Mouse (Mus musculus) stomach, embryonic 15.5 days (tissue): Measurements from ENCODE around the gene Coch. TPM values are rescaled to one million over a fixed set of nuclear protein-coding genes. Genes with fewer than 3 reads are reported as not detected.
"Not testable (repeated sequence)": the region's sequence is repeated elsewhere in the genome, so short reads cannot be mapped to it uniquely, and the experiment has no call there.

ENCODE experiments used
- ATAC-seq: fragments of 200-750 bp; cut with Nextera tagmentation; 2 replicates; pipeline ENCODE4 v1.8.0; 2017; ENCODE audit warnings: low read depth, moderate number of reproducible peaks, moderate TSS enrichment; ENCODE audit not compliant: insufficient read depth, low FRiP score
- H3K27ac ChIP-seq: fragments of 300-500 bp; sonication (generic); 2 replicates; pipeline ENCODE4 v1.5.1; 2015; ENCODE audit warnings: mild to moderate bottlenecking, inconsistent platforms
- H3K27me3 ChIP-seq: fragments of 300-500 bp; sonication (generic); replicated peaks from 2 replicates; pipeline ENCODE4 v1.6.1; 2015; ENCODE audit warnings: inconsistent platforms
- H3K36me3 ChIP-seq: fragments of 300-500 bp; sonication (generic); 2 replicates; pipeline ENCODE4 v1.6.1; 2015; ENCODE audit warnings: inconsistent platforms
- H3K4me1 ChIP-seq: fragments of 300-500 bp; sonication (generic); 2 replicates; pipeline ENCODE4 v1.6.1; 2015; ENCODE audit warnings: inconsistent platforms
- H3K4me2 ChIP-seq: fragments of 300-500 bp; sonication (generic); 2 replicates; pipeline ENCODE4 v1.6.1; 2015; ENCODE audit warnings: mild to moderate bottlenecking, inconsistent platforms
- H3K4me3 ChIP-seq: fragments of 300-500 bp; sonication (generic); replicated peaks from 2 replicates; pipeline ENCODE4 v1.5.1; 2015; ENCODE audit warnings: inconsistent platforms
- H3K9ac ChIP-seq: fragments of 300-500 bp; sonication (generic); 2 replicates; pipeline ENCODE4 v1.6.1; 2015; ENCODE audit warnings: inconsistent platforms
- H3K9me3 ChIP-seq: fragments of 300-500 bp; sonication (generic); 2 replicates; pipeline ENCODE4 v1.6.1; 2016; ENCODE audit warnings: inconsistent platforms
- WGBS: fragments of 180-500 bp; shearing (Covaris S2); methylation state at CpG from one replicate; pipeline ENCODE4 v1.1.7; 2015; 5-methylcytosine and 5-hydroxymethylcytosine counted together
- polyA plus RNA-seq: library from polyadenylated mRNA; unstranded; fragments of >200 nt; fragmentation: Nextera tagmentation; extraction: Ambion mirVana; gene quantifications from 2 replicates; pipeline ENCODE4 v1.2.1, GENCODE M21; 2015

Coch gene
- 2.4 and 3.3 TPM in 2 replicates for polyA plus RNA-seq

DNA sequence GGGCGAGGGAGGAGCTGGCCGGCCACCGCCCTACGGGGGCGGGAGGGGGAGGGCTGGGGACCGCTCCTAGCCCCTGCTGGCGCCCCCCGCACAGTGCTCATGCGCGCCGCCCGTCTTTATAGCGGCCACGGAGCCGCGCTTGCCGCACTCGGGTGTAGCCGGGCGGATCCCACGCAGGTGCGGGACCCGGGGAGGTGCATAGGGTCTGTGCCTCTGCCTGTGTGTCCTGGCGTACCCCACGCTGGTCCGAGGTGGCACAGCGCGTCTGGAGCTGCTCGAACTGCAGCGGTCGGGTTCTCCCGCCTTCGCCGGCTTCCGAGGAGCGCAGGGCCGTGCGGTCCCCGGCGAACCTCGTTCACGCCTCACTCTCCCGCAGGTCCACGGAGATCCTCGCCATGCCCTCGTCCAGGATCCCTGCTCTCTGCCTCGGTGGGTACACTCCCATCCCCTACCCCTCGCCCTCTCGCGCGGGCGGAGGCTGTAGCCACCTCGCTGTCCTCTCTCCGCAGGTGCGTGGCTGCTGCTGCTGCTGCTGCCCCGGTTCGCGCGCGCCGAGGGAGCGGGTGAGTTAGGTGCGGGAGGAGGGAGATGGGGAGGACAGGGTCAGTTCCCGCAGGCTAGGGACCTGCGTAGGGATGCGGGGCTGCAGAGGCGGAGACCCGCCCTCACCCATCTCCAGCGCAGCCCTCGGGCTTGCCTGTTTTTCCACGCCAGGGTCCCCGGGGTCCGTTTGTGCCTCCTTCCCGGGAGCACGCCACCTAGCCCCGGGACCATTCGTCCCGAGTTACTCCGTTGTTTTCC lies at the start of gene Coch:
TSS of gene Coch (plus strand) at position 113 of the 801 bp plus-strand sequence.
- peak within 1 kb of the TSS; percentile 99 for H3K4me2 ChIP-seq
- peaks cover 38% of the 10 kb centered on the region for H3K27me3 ChIP-seq
- peak; percentile 39; the same call in 1 of the 2 replicates for ATAC-seq
- WGBS: under 1% methylated on average over 75 of the region's 79 CpGs
- H3K4me1 ChIP-seq: peaks cover 13% of the 10 kb centered on the region
- no peaks in the 10 kb centered on the region for H3K9me3 ChIP-seq
- H3K27ac ChIP-seq: no peak within 1 kb of the TSS
- peak within 1 kb of the TSS; percentile 22 for H3K9ac ChIP-seq
- H3K36me3 ChIP-seq: no peaks in the 10 kb centered on the region
- H3K4me3 ChIP-seq: peak within 1 kb of the TSS; percentile 57

DNA sequence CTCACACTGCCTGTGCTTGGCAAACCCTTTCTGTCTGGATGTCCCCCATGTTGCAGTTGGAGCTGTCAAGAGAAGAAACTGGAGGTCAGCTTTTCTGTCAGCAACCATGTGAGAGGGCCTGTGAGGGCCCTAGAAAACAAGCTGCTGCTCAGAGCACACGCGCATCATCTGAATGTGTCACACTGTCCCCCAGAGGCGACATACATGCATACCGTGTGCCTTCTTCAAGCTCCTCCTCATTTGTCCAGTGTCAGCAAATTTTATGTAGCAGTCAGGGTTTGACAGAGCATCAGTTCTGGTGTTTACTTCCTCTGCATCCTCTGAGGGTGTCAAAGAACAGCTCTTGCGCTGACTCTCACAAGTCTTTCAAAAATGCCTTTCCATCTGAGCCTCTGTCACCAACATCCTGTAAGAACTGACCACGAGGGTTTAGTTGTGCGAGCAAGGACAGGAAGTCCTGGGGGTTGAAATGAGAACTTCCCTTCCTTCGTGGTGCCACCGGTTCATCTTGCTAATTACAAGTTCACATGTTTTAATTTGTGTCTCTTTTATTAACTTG lies 49.7 kb upstream of the Coch start:
- Histone ChIP-seq H3K4me3 (no peak overlapping the region), H3K36me3 (no peaks in the 10 kb centered on the region), H3K4me2 (no peak overlapping the region), H3K9me3 (no peaks in the 10 kb centered on the region), H3K9ac (no peak overlapping the region), H3K4me1 (no peaks in the 10 kb centered on the region), H3K27ac (no peak overlapping the region), H3K27me3 (no peaks in the 10 kb centered on the region)
- WGBS: 73% methylated on average over 9 of the region's 9 CpGs
- no peak for ATAC-seq

DNA sequence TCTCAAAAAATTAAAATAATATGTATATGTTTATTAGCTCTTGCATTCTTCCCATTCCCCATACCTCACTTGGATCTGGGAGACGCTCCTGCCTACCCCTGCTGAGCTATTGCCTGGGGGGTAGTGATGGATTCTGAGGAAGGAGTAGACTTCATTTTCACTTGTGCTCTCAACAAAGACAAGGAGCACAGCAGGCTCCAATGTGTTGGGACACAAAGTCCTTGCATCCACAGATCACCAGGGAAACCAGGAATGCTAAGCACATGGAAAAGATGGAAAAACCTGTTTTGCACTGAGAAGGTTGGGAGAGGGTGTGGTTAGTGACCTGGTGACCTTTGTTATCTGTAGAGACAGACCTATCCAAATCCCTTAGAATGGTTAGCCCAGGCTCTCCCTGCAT lies 38.1 kb upstream of the Coch start:
- H3K4me1 ChIP-seq: no peaks in the 10 kb centered on the region
- H3K9me3 ChIP-seq: no peaks in the 10 kb centered on the region
- no peak for ATAC-seq
- H3K27ac ChIP-seq: no peak overlapping the region
- H3K9ac ChIP-seq: no peak overlapping the region
- H3K36me3 ChIP-seq: no peaks in the 10 kb centered on the region
- H3K4me3 ChIP-seq: no peak overlapping the region
- 65% methylated on average over 1 of the region's 1 CpGs for WGBS
- H3K4me2 ChIP-seq: no peak overlapping the region
- H3K27me3 ChIP-seq: no peaks in the 10 kb centered on the region

DNA sequence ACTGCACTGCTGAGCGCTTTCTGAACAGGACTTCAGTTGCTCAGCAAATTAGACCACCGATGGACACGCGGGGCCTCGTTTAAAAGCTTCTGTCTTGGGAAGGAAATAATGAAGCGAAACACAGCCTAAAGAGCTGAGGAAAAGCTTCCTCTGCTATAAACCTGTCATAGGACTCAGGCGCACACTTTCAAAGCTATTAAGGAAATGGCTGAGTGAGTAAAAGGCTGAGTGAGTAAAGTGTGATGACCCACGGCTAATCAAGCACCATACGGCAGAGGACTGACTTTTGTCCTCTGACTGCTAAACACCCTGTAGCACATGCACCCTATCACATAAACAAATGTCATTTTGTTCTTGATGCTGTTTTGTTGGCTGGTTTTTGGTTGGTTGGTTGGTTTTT lies 31.7 kb upstream of the Coch start:
- Histone ChIP-seq H3K27ac (no peak overlapping the region), H3K9me3 (no peaks in the 10 kb centered on the region), H3K4me1 (no peaks in the 10 kb centered on the region), H3K27me3 (no peaks in the 10 kb centered on the region), H3K4me3 (no peak overlapping the region), H3K9ac (no peak overlapping the region), H3K36me3 (no peaks in the 10 kb centered on the region), H3K4me2 (no peak overlapping the region)
- ATAC-seq: no peak
- WGBS: 60% methylated on average over 9 of the region's 9 CpGs

DNA sequence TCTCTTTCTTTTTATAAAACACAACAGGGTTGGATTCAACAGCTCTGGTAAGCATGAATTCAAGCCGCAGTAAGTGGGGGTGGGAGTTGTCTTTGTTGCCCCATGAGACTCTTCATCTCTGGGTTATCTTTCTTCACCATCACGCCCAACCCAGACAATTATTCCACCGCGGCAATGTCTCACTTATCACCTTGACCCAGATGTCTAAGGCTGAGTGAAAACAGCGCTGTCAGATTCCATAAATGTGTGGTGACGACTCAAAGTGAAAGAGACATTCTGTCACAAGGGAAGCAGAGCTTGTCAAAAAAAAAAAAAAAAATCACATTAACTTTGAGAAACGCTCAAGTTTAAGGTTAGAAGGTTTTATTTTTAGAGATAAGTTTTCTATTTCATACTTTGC lies 25.9 kb upstream of the Coch start:
- H3K27ac ChIP-seq: no peak overlapping the region
- H3K9me3 ChIP-seq: no peaks in the 10 kb centered on the region
- no peaks in the 10 kb centered on the region for H3K36me3 ChIP-seq
- WGBS: 69% methylated on average over 7 of the region's 7 CpGs
- H3K27me3 ChIP-seq: no peaks in the 10 kb centered on the region
- no peaks in the 10 kb centered on the region for H3K4me1 ChIP-seq
- H3K4me3 ChIP-seq: no peak overlapping the region
- no peak overlapping the region for H3K9ac ChIP-seq
- H3K4me2 ChIP-seq: no peak overlapping the region
- no peak for ATAC-seq

DNA sequence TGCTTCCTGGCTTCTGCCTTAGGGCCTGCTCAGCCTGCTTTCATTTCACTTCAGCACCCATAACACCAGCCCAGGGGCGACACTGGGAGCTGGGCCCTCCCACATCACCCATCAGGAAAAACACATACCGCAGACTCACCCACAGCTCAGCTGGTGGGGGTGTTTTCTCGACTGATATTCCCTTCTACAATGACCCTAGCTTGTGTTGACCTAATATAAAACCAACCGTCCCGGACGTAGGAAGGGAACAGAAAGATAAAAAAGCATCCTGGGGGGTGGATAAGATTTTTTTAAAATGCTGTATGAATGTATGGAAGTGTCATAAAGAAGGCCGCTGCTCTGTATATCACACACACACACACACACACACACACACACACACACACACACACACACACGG lies 23.7 kb upstream of the Coch start:
- H3K4me3 ChIP-seq: no peak overlapping the region
- H3K9me3 ChIP-seq: no peaks in the 10 kb centered on the region
- H3K27me3 ChIP-seq: no peaks in the 10 kb centered on the region
- H3K27ac ChIP-seq: no peak overlapping the region
- no peak for ATAC-seq
- no peaks in the 10 kb centered on the region for H3K4me1 ChIP-seq
- WGBS: 84% methylated on average over 8 of the region's 8 CpGs
- no peak overlapping the region for H3K9ac ChIP-seq
- H3K36me3 ChIP-seq: no peaks in the 10 kb centered on the region
- no peak overlapping the region for H3K4me2 ChIP-seq

DNA sequence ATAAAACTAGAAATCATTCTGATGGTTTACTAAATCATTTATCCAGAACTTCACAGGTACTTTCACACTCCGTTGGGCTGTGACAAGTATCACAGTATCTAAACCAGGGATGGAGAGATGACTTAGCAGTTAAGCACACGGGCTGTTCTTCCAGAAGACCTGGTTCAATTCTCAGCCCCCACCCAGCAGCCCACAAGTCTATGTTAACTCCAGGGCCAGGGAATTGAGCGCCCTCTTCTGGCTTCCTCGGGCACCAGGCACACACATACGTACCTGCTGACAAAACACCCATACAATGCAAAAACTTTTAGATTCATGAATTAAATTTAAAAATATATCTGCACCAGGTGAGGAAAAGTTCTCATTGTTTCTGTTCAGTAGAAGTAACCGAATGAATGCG lies 23.2 kb upstream of the Coch start:
- Histone ChIP-seq H3K4me1 (no peaks in the 10 kb centered on the region), H3K4me3 (no peak overlapping the region), H3K27ac (no peak overlapping the region), H3K4me2 (no peak overlapping the region), H3K9me3 (no peaks in the 10 kb centered on the region), H3K9ac (no peak overlapping the region), H3K36me3 (no peaks in the 10 kb centered on the region), H3K27me3 (no peaks in the 10 kb centered on the region)
- ATAC-seq: no peak
- 68% methylated on average over 7 of the region's 7 CpGs for WGBS

DNA sequence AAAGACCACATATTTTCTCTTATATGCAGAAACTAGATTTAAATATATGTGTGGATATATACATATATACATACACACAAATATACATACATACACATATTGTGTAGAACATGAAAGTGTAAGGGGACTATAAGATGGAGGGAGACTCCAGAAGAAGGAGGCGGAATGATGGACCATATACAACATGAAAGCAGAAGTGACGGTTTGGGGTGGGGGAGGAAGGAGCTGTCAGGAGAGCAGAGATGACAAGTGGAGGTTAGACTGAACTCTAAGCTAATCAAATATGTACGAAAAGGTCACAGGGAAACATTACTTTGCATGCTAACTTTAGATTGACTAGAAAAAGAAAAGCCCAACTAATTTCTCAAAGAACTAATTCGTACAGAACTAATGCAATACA lies 20.5 kb upstream of the Coch start:
- Histone ChIP-seq H3K4me1 (no peaks in the 10 kb centered on the region), H3K27me3 (no peaks in the 10 kb centered on the region), H3K4me2 (no peak overlapping the region), H3K36me3 (no peaks in the 10 kb centered on the region), H3K4me3 (no peak overlapping the region), H3K9ac (no peak overlapping the region), H3K9me3 (no peaks in the 10 kb centered on the region), H3K27ac (no peak overlapping the region)
- ATAC-seq: no peak
- WGBS: 70% methylated on average over 4 of the region's 4 CpGs

DNA sequence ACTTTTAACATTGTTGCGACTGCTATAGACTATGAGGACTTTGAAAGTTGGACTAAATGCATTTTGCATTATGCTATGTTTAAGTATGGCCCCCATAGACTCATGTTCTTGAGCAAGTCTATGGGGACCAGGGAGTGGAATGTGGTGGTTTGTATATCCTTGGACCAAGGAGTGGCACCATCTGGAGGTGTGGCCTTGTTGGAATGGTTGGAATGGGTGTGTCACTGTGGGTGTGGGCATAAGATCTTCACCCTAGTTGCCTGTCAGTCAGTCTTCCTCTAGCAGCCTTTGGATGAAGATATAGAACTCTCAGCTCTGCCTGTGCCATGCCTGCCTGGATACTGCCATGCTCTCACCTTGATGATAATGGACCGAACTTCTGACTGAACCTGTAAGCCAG lies 15.3 kb upstream of the Coch start:
- H3K4me1 ChIP-seq, H3K27ac ChIP-seq, ATAC-seq, H3K9me3 ChIP-seq, H3K36me3 ChIP-seq, H3K27me3 ChIP-seq, H3K9ac ChIP-seq, H3K4me2 ChIP-seq, H3K4me3 ChIP-seq: not testable (repeated sequence)
- WGBS: 90% methylated on average over 2 of the region's 2 CpGs

DNA sequence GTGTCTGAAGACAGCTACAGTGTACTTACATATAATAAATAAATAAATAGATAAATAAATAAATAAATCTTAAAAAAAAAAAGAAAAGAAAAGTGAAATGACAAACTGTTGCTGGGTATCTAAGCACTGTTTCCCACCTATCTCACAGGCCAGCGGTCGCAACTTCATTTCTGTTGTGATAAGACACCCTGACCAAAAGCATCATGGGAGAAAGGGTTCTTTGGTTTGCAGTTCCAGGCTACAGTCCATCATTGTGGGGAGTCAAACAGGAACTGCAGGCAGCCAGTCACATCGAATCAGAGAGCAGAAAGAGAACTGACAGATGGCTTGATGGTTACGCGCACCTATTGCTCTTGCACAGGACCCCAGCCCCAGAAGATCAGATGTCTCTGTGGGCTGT lies 3.9 kb upstream of the Coch start:
- no peak for ATAC-seq
- no peaks in the 10 kb centered on the region for H3K9me3 ChIP-seq
- peaks cover 29% of the 10 kb centered on the region for H3K27me3 ChIP-seq
- 87% methylated on average over 5 of the region's 5 CpGs for WGBS
- no peak overlapping the region for H3K4me2 ChIP-seq
- H3K4me1 ChIP-seq: peaks cover 13% of the 10 kb centered on the region
- H3K9ac ChIP-seq: no peak overlapping the region
- no peak overlapping the region for H3K4me3 ChIP-seq
- H3K27ac ChIP-seq: no peak overlapping the region
- no peaks in the 10 kb centered on the region for H3K36me3 ChIP-seq

DNA sequence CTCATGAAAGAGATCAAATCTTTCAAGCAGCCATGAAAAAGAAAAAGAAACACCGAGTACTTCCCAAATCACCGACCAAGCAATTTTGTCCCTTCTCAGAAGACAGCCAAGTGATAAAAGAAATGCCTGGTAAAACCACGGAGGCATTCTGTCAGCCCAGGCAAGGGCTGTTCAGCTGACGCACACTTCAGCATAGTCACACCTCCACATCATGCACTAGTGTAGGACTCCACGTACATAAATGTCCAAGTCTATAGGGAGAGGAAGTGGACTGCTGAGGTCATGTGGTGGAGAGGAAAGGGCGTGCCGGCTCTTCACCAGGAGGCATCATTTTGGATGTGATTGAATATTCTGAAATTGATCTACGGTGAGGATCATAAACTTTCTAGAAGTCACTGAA lies 1.2 kb upstream of the Coch start:
- H3K4me3 ChIP-seq: no peak overlapping the region
- WGBS: 69% methylated on average over 8 of the region's 8 CpGs
- no peaks in the 10 kb centered on the region for H3K9me3 ChIP-seq
- H3K9ac ChIP-seq: no peak overlapping the region
- H3K36me3 ChIP-seq: no peaks in the 10 kb centered on the region
- no peak overlapping the region for H3K27ac ChIP-seq
- H3K4me2 ChIP-seq: no peak overlapping the region
- peaks cover 38% of the 10 kb centered on the region for H3K27me3 ChIP-seq
- no peak for ATAC-seq
- H3K4me1 ChIP-seq: peaks cover 13% of the 10 kb centered on the region

DNA sequence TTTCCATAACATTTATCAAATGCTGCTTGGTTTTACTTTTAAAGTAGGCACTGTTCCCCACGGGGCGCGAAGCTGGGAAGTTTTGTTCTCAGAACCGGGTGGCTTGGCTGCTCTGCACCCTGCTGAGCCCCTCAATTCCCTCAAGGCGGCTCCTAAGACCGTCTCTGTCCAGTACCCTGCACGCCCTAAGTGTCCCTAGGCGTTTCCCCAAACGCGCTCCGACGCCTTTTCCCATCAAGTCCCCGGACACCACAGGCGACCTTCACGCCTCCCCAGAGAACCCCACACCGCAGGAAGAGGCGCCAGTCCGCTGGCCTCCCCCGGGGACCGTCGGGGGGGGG lies 283 bp upstream of the Coch start:
- under 1% methylated on average over 20 of the region's 21 CpGs for WGBS
- H3K9me3 ChIP-seq: no peaks in the 10 kb centered on the region
- no peak overlapping the region for H3K9ac ChIP-seq
- no peak overlapping the region for H3K27ac ChIP-seq
- H3K36me3 ChIP-seq: no peaks in the 10 kb centered on the region
- H3K4me2 ChIP-seq: peak overlapping the region; percentile 99
- peaks cover 38% of the 10 kb centered on the region for H3K27me3 ChIP-seq
- H3K4me3 ChIP-seq: peak overlapping the region; percentile 57
- H3K4me1 ChIP-seq: peaks cover 13% of the 10 kb centered on the region
- ATAC-seq: no peak
